Mouse (Mus musculus): ENCODE measurements around the gene Sprr2a1. TPM values are rescaled to one million over a fixed set of nuclear protein-coding genes. Genes with fewer than 3 reads are reported as not detected.
A peak's percentile ranks its signal among the peaks of the same experiment; 100 is the strongest.
"Not testable (repeated sequence)": the region's sequence is repeated elsewhere in the genome, so short reads cannot be mapped to it uniquely, and the experiment has no call there.

Sprr2a1 gene
- polyA plus RNA-seq, 1 experiment from 2014 or later = not detected

GRCm38 (mm10) chr3:92239197-92239596 lies 23.6 kb downstream of the Sprr2a1 start:
- H3K27me3 ChIP-seq; H3K4me2 ChIP-seq; H3K36me3 ChIP-seq; ATAC-seq (ENCODE audit: low read depth); H3K9me3 ChIP-seq; H3K27ac ChIP-seq (replicated peaks); H3K4me3 ChIP-seq; H3K4me1 ChIP-seq (replicated peaks); H3K9ac ChIP-seq: not testable (repeated sequence)
- no CpG with 5 or more reads among the region's 1 CpGs for WGBS

- H3K4me2 ChIP-seq; H3K4me3 ChIP-seq; H3K27ac ChIP-seq (replicated peaks); H3K36me3 ChIP-seq; H3K4me1 ChIP-seq (replicated peaks); H3K9ac ChIP-seq; H3K9me3 ChIP-seq; H3K27me3 ChIP-seq: not testable (repeated sequence)
- 0 out of 2 replicates have a peak, but pooled peaks have one; percentile 36 for ATAC-seq (ENCODE audit: low read depth)
Observed at GRCm38 (mm10) chr3:92244833-92245232, 29.2 kb downstream of the Sprr2a1 start.

- H3K36me3 ChIP-seq; H3K9me3 ChIP-seq; H3K9ac ChIP-seq; ATAC-seq (ENCODE audit: low read depth); H3K4me3 ChIP-seq; H3K4me1 ChIP-seq (replicated peaks); H3K27ac ChIP-seq (replicated peaks); H3K4me2 ChIP-seq; H3K27me3 ChIP-seq: not testable (repeated sequence)
- no CpG with 5 or more reads among the region's 10 CpGs for WGBS
Observed at GRCm38 (mm10) chr3:92246245-92246644, 30.6 kb downstream of the Sprr2a1 start.

- H3K9ac ChIP-seq; H3K4me2 ChIP-seq; H3K36me3 ChIP-seq; H3K27me3 ChIP-seq; ATAC-seq (ENCODE audit: low read depth); H3K9me3 ChIP-seq; H3K4me3 ChIP-seq; H3K4me1 ChIP-seq (replicated peaks); H3K27ac ChIP-seq (replicated peaks): not testable (repeated sequence)
Observed at GRCm38 (mm10) chr3:92248494-92248893, 32.9 kb downstream of the Sprr2a1 start.

- 96% methylated on average over 1 of the region's 2 CpGs for WGBS
Observed at GRCm38 (mm10) chr3:92250450-92250849, 34.9 kb downstream of the Sprr2a1 start.

GRCm38 (mm10) chr3:92253860-92254259 lies 38.3 kb downstream of the Sprr2a1 start:
- H3K9me3 ChIP-seq; ATAC-seq (ENCODE audit: low read depth); H3K36me3 ChIP-seq; H3K4me1 ChIP-seq (replicated peaks); H3K4me2 ChIP-seq; H3K4me3 ChIP-seq; H3K27ac ChIP-seq (replicated peaks); H3K27me3 ChIP-seq; H3K9ac ChIP-seq: not testable (repeated sequence)
- WGBS = no CpG with 5 or more reads among the region's 8 CpGs

More at GRCm38 (mm10) chr3:92250450-92250849, 34.9 kb downstream of the Sprr2a1 start:
- H3K27me3 ChIP-seq; H3K4me1 ChIP-seq (replicated peaks); ATAC-seq (ENCODE audit: low read depth); H3K9ac ChIP-seq; H3K36me3 ChIP-seq; H3K27ac ChIP-seq (replicated peaks); H3K4me2 ChIP-seq; H3K9me3 ChIP-seq; H3K4me3 ChIP-seq: not testable (repeated sequence)

- not testable (repeated sequence) for H3K27ac ChIP-seq (replicated peaks); H3K4me1 ChIP-seq (replicated peaks); H3K9me3 ChIP-seq; H3K27me3 ChIP-seq; H3K36me3 ChIP-seq; H3K4me2 ChIP-seq; H3K4me3 ChIP-seq; H3K9ac ChIP-seq
- peak; percentile 57; the same call in 1 of the 2 replicates for ATAC-seq (ENCODE audit: low read depth)
Observed at GRCm38 (mm10) chr3:92258526-92258925, 42.9 kb downstream of the Sprr2a1 start.

- H3K4me1 ChIP-seq (replicated peaks); H3K27ac ChIP-seq (replicated peaks); H3K4me2 ChIP-seq; H3K27me3 ChIP-seq; H3K9me3 ChIP-seq; H3K4me3 ChIP-seq; ATAC-seq (ENCODE audit: low read depth); H3K9ac ChIP-seq; H3K36me3 ChIP-seq: not testable (repeated sequence)
- no CpG with 5 or more reads among the region's 2 CpGs for WGBS
Observed at GRCm38 (mm10) chr3:92263462-92263861, 47.9 kb downstream of the Sprr2a1 start.

Other genes with a start within 250 kb of the Sprr2a1 start
- gene Pglyrp3, start 201.2 kb upstream of the Sprr2a1 start, polyA plus RNA-seq (2015; fragmentation: Nextera tagmentation; extraction: Ambion mirVana) = not detected in 2 replicates
- 4.5 and 4.8 TPM in 2 replicates for gene Lor, start 132.7 kb upstream of the Sprr2a1 start, polyA plus RNA-seq (2015; fragmentation: Nextera tagmentation; extraction: Ambion mirVana)
- gene Prr9, start 91.9 kb upstream of the Sprr2a1 start, polyA plus RNA-seq (2015; fragmentation: Nextera tagmentation; extraction: Ambion mirVana) = not detected in 2 replicates
- gene Lelp1, start 73.1 kb upstream of the Sprr2a1 start, polyA plus RNA-seq (2015; fragmentation: Nextera tagmentation; extraction: Ambion mirVana) = not detected in 2 replicates
- not detected in 2 replicates for gene Sprr2a2, start 121 bp downstream of the Sprr2a1 start, polyA plus RNA-seq (2015; fragmentation: Nextera tagmentation; extraction: Ambion mirVana)
- gene Sprr2a3, start 69.6 kb downstream of the Sprr2a1 start, polyA plus RNA-seq (2015; fragmentation: Nextera tagmentation; extraction: Ambion mirVana) = not detected in 2 replicates
- not detected in 2 replicates for gene Sprr2b, start 100.8 kb downstream of the Sprr2a1 start, polyA plus RNA-seq (2015; fragmentation: Nextera tagmentation; extraction: Ambion mirVana)
- gene Sprr2d, start 123.3 kb downstream of the Sprr2a1 start, polyA plus RNA-seq (2015; fragmentation: Nextera tagmentation; extraction: Ambion mirVana) = not detected in 2 replicates
- gene Sprr2e, start 136.3 kb downstream of the Sprr2a1 start, polyA plus RNA-seq (2015; fragmentation: Nextera tagmentation; extraction: Ambion mirVana) = not detected in 2 replicates
- gene Sprr2f, start 149.4 kb downstream of the Sprr2a1 start, polyA plus RNA-seq (2015; fragmentation: Nextera tagmentation; extraction: Ambion mirVana) = not detected in 2 replicates
- gene Sprr2h, start 169.9 kb downstream of the Sprr2a1 start, polyA plus RNA-seq (2015; fragmentation: Nextera tagmentation; extraction: Ambion mirVana) = not detected in 2 replicates
- gene Sprr2i, start 192.2 kb downstream of the Sprr2a1 start, polyA plus RNA-seq (2015; fragmentation: Nextera tagmentation; extraction: Ambion mirVana) = not detected in 2 replicates
- gene Sprr2j-ps, start 202.3 kb downstream of the Sprr2a1 start, polyA plus RNA-seq (2015; fragmentation: Nextera tagmentation; extraction: Ambion mirVana) = not detected in 2 replicates
- 9.7 and 14.2 TPM in 2 replicates for gene Gm9774, start 213.6 kb downstream of the Sprr2a1 start, polyA plus RNA-seq (2015; fragmentation: Nextera tagmentation; extraction: Ambion mirVana)
- gene Sprr2k, start 216.8 kb downstream of the Sprr2a1 start, polyA plus RNA-seq (2015; fragmentation: Nextera tagmentation; extraction: Ambion mirVana) = not detected in 2 replicates
- not detected in 2 replicates for gene Sprr1b, start 223.0 kb downstream of the Sprr2a1 start, polyA plus RNA-seq (2015; fragmentation: Nextera tagmentation; extraction: Ambion mirVana)
- gene Sprr3, start 242.9 kb downstream of the Sprr2a1 start, polyA plus RNA-seq (2015; fragmentation: Nextera tagmentation; extraction: Ambion mirVana) = not detected in 2 replicates